Mouse (Mus musculus) liver, adult 2 months (tissue): Measurements from ENCODE around the gene Apobec2.

Source experiments
- CTCF ChIP-seq: fragments of 200-500 bp; IDR thresholded peaks from 2 replicates; pipeline ENCODE4 v1.5.1; 2011; ENCODE audit warnings: low read depth, low read length, control low read depth
- POLR2A ChIP-seq: fragments of 200-500 bp; IDR thresholded peaks from 2 replicates; pipeline ENCODE4 v1.6.1; 2011; ENCODE audit warnings: low read length, control low read depth; ENCODE audit not compliant: insufficient read depth; ENCODE audit errors: extremely low read depth

DNA sequence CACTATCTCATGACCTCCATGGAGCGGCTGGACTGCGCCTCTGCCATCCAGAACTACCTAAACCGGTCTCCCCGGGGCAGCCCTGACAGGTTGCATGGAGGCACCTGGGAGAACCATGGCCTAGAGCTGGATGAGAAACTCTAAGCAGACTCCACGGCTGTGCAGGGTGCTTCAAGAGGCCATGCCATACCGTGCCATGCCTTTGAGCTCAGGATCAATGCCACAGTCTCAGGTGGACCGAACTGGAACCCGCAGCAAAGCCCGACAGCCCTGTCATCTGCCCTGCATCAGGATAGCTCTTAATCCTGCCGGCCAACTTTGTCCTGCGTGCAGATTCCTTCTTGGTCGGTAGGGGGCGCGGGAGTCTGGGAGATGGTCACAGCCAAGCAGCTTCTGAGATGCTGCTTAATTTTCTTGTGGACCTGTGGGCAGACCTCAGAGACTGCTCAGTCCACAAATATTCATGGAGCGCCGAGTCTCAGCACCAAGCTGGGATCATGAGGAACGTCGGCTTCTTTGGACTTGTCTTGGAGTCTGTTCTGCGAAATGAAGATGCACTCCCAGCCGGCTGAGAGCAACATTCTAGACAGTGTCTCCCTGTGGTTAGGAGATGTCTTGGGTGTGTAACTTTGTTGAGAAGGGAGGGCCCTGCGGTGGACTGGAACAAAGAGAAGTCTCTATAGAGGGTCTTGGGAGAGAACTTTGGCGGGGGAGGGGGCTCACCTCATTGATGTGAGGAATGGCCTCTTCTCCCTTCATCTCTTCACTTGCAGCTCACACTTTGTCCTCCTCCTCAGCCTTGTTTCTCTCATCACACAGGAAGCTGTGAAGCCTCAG lies 34.9 kb upstream of the Apobec2 start:
- TF ChIP-seq POLR2A (no peak), CTCF (peak; percentile 94)
